Mouse (Mus musculus) embryonic fibroblast, embryonic 13.5 days (primary cell): ENCODE data around the gene Lamc3.

Experiments used
- CTCF ChIP-seq: IDR thresholded peaks from 2 replicates; pipeline ENCODE4 v1.5.1; 2011; ENCODE audit warnings: mild to moderate bottlenecking, control low read depth, low read length, moderate library complexity, borderline replicate concordance; ENCODE audit not compliant: insufficient read depth
- POLR2A ChIP-seq: IDR thresholded peaks from 2 replicates; pipeline ENCODE4 v1.6.1; 2011; ENCODE audit warnings: low read depth, mild to moderate bottlenecking, control low read depth, low read length, moderate library complexity

DNA sequence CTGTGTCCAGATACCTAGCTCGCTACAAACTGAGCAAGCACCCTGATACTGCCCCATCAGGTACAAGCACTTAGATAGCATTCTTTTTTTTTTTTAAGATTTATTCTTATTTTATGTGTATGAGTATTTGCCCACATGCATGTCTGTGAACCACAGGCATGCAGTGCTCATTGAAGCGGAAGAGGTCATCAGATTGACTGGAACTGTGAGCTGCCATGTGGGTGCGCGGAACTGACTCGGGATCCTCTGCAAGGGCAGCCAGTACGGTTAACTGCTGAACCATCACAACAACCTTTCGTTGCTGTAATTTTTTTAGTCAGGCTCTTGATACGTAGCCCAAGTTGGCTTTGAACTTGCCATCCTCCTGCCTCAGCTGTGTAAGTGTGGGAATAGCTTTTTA lies 73.9 kb downstream of the Lamc3 start:
- TF ChIP-seq CTCF, result no peak
- TF ChIP-seq POLR2A, result no peak
